Mouse (Mus musculus): ENCODE data around the gene Slc5a11. TPM values are rescaled to one million over a fixed set of nuclear protein-coding genes. Genes with fewer than 3 reads are reported as not detected.
A peak's percentile ranks its signal among the peaks of the same experiment; 100 is the strongest.

Slc5a11 gene
- polyA plus RNA-seq, 1 experiment from 2014 or later, result 0.20 TPM

GRCm38 (mm10) chr7:123242241-123242640 lies 27.7 kb downstream of the Slc5a11 start:
- 68% methylated on average over 7 of the region's 7 CpGs for WGBS (ENCODE audit: insufficient replicate concordance)
- H3K4me2 ChIP-seq, result no peak overlapping the region

GRCm38 (mm10) chr7:123244833-123245232 lies 30.3 kb downstream of the Slc5a11 start:
- Histone ChIP-seq H3K4me3 (replicated peaks) (no peak overlapping the region), H3K9ac (no peak overlapping the region), H3K4me1 (replicated peaks) (peaks cover 19% of the 10 kb centered on the region), H3K9me3 (replicated peaks) (no peaks in the 10 kb centered on the region), H3K36me3 (replicated peaks) (no peaks in the 10 kb centered on the region), H3K27ac (replicated peaks) (no peak overlapping the region), H3K4me2 (no peak overlapping the region), H3K27me3 (no peaks in the 10 kb centered on the region)
- 30% methylated on average over 1 of the region's 1 CpGs for WGBS (ENCODE audit: insufficient replicate concordance)
- ATAC-seq (ENCODE audit: insufficient read depth), result peak; percentile 56

More at GRCm38 (mm10) chr7:123242241-123242640, 27.7 kb downstream of the Slc5a11 start:
- no peak for ATAC-seq (ENCODE audit: insufficient read depth)
- Histone ChIP-seq H3K4me1 (replicated peaks) (peaks cover 19% of the 10 kb centered on the region), H3K27me3 (no peaks in the 10 kb centered on the region), H3K4me3 (replicated peaks) (no peak overlapping the region), H3K36me3 (replicated peaks) (no peaks in the 10 kb centered on the region), H3K9ac (no peak overlapping the region), H3K27ac (replicated peaks) (no peak overlapping the region), H3K9me3 (replicated peaks) (no peaks in the 10 kb centered on the region)

- H3K4me3 ChIP-seq (replicated peaks), result no peak overlapping the region
- no peak overlapping the region for H3K9ac ChIP-seq
- no peak overlapping the region for H3K27ac ChIP-seq (replicated peaks)
- no peaks in the 10 kb centered on the region for H3K27me3 ChIP-seq
- WGBS (ENCODE audit: insufficient replicate concordance), result 18% methylated on average over 4 of the region's 4 CpGs
- peak; percentile 45; the same call in 1 of the 2 replicates for ATAC-seq (ENCODE audit: insufficient read depth)
- H3K36me3 ChIP-seq (replicated peaks), result no peaks in the 10 kb centered on the region
- H3K9me3 ChIP-seq (replicated peaks), result no peaks in the 10 kb centered on the region
- H3K4me2 ChIP-seq, result no peak overlapping the region
- H3K4me1 ChIP-seq (replicated peaks), result peaks cover 19% of the 10 kb centered on the region
Observed at GRCm38 (mm10) chr7:123246504-123247084, 32.0 kb downstream of the Slc5a11 start.

GRCm38 (mm10) chr7:123248166-123248565 lies 33.6 kb downstream of the Slc5a11 start:
- 29% methylated on average over 2 of the region's 2 CpGs for WGBS (ENCODE audit: insufficient replicate concordance)
- no peak overlapping the region for H3K27ac ChIP-seq (replicated peaks)
- no peak for ATAC-seq (ENCODE audit: insufficient read depth)
- H3K36me3 ChIP-seq (replicated peaks), result no peaks in the 10 kb centered on the region
- H3K9me3 ChIP-seq (replicated peaks), result no peaks in the 10 kb centered on the region
- H3K27me3 ChIP-seq, result no peaks in the 10 kb centered on the region
- H3K4me1 ChIP-seq (replicated peaks), result peaks cover 19% of the 10 kb centered on the region
- no peak overlapping the region for H3K4me2 ChIP-seq
- H3K4me3 ChIP-seq (replicated peaks), result no peak overlapping the region
- H3K9ac ChIP-seq, result no peak overlapping the region

- H3K27ac ChIP-seq (replicated peaks), result no peak overlapping the region
- H3K4me1 ChIP-seq (replicated peaks), result no peaks in the 10 kb centered on the region; the same call in 1 of the 2 replicates
- H3K9ac ChIP-seq, result no peak overlapping the region
- no peak for ATAC-seq (ENCODE audit: insufficient read depth)
- H3K9me3 ChIP-seq (replicated peaks), result no peaks in the 10 kb centered on the region
- WGBS (ENCODE audit: insufficient replicate concordance), result 51% methylated on average over 6 of the region's 6 CpGs
- no peak overlapping the region for H3K4me2 ChIP-seq
- H3K4me3 ChIP-seq (replicated peaks), result no peak overlapping the region
- H3K27me3 ChIP-seq, result no peaks in the 10 kb centered on the region
- H3K36me3 ChIP-seq (replicated peaks), result no peaks in the 10 kb centered on the region
Observed at GRCm38 (mm10) chr7:123251343-123251742, 36.8 kb downstream of the Slc5a11 start.

- 75% methylated on average over 7 of the region's 7 CpGs for WGBS (ENCODE audit: insufficient replicate concordance)
- no peaks in the 10 kb centered on the region for H3K4me1 ChIP-seq (replicated peaks)
- H3K36me3 ChIP-seq (replicated peaks), result no peaks in the 10 kb centered on the region
- H3K9me3 ChIP-seq (replicated peaks), result no peaks in the 10 kb centered on the region
- ATAC-seq (ENCODE audit: insufficient read depth), result no peak
- no peak overlapping the region for H3K27ac ChIP-seq (replicated peaks)
- H3K27me3 ChIP-seq, result no peaks in the 10 kb centered on the region
- H3K9ac ChIP-seq, result no peak overlapping the region
- no peak overlapping the region for H3K4me2 ChIP-seq
- no peak overlapping the region for H3K4me3 ChIP-seq (replicated peaks)
Observed at GRCm38 (mm10) chr7:123253396-123253795, 38.8 kb downstream of the Slc5a11 start.

- WGBS (ENCODE audit: insufficient replicate concordance), result 71% methylated on average over 14 of the region's 14 CpGs
- no peaks in the 10 kb centered on the region for H3K36me3 ChIP-seq (replicated peaks)
- ATAC-seq (ENCODE audit: insufficient read depth), result no peak
Observed at GRCm38 (mm10) chr7:123254196-123254970, 39.8 kb downstream of the Slc5a11 start.

GRCm38 (mm10) chr7:123258103-123258502 lies 43.5 kb downstream of the Slc5a11 start:
- ATAC-seq (ENCODE audit: insufficient read depth), result no peak
- H3K9ac ChIP-seq, result no peak overlapping the region

More at GRCm38 (mm10) chr7:123254196-123254970, 39.8 kb downstream of the Slc5a11 start:
- Histone ChIP-seq H3K4me2 (no peak overlapping the region), H3K9me3 (replicated peaks) (no peaks in the 10 kb centered on the region), H3K9ac (no peak overlapping the region), H3K4me3 (replicated peaks) (no peak overlapping the region), H3K4me1 (replicated peaks) (no peaks in the 10 kb centered on the region), H3K27me3 (no peaks in the 10 kb centered on the region), H3K27ac (replicated peaks) (no peak overlapping the region)

GRCm38 (mm10) chr7:123273056-123273455 lies 58.5 kb downstream of the Slc5a11 start:
- Histone ChIP-seq H3K36me3 (replicated peaks) (peaks cover 6% of the 10 kb centered on the region), H3K9me3 (replicated peaks) (no peaks in the 10 kb centered on the region), H3K27ac (replicated peaks) (no peak overlapping the region), H3K4me1 (replicated peaks) (no peaks in the 10 kb centered on the region), H3K9ac (no peak overlapping the region), H3K4me2 (no peak overlapping the region), H3K27me3 (no peaks in the 10 kb centered on the region), H3K4me3 (replicated peaks) (no peak overlapping the region)
- WGBS (ENCODE audit: insufficient replicate concordance), result 70% methylated on average over 11 of the region's 11 CpGs
- no peak for ATAC-seq (ENCODE audit: insufficient read depth)

More at GRCm38 (mm10) chr7:123258103-123258502, 43.5 kb downstream of the Slc5a11 start:
- Histone ChIP-seq H3K9me3 (replicated peaks) (no peaks in the 10 kb centered on the region), H3K4me1 (replicated peaks) (no peaks in the 10 kb centered on the region), H3K27ac (replicated peaks) (no peak overlapping the region), H3K27me3 (no peaks in the 10 kb centered on the region), H3K36me3 (replicated peaks) (no peaks in the 10 kb centered on the region), H3K4me3 (replicated peaks) (no peak overlapping the region), H3K4me2 (no peak overlapping the region)
- WGBS (ENCODE audit: insufficient replicate concordance), result 62% methylated on average over 8 of the region's 8 CpGs

- peaks cover 34% of the 10 kb centered on the region for H3K36me3 ChIP-seq (replicated peaks)
- no peak overlapping the region for H3K27ac ChIP-seq (replicated peaks)
- H3K27me3 ChIP-seq, result no peaks in the 10 kb centered on the region
- no peaks in the 10 kb centered on the region for H3K4me1 ChIP-seq (replicated peaks)
- ATAC-seq (ENCODE audit: insufficient read depth), result no peak
- H3K4me2 ChIP-seq, result no peak overlapping the region
- H3K9ac ChIP-seq, result no peak overlapping the region
- 75% methylated on average over 4 of the region's 4 CpGs for WGBS (ENCODE audit: insufficient replicate concordance)
- H3K4me3 ChIP-seq (replicated peaks), result no peak overlapping the region
- no peaks in the 10 kb centered on the region for H3K9me3 ChIP-seq (replicated peaks)
Observed at GRCm38 (mm10) chr7:123276568-123276967, 62.0 kb downstream of the Slc5a11 start.

GRCm38 (mm10) chr7:123279797-123280196 lies 65.2 kb downstream of the Slc5a11 start:
- H3K4me3 ChIP-seq (replicated peaks), result no peak overlapping the region
- no peaks in the 10 kb centered on the region for H3K27me3 ChIP-seq
- no peaks in the 10 kb centered on the region for H3K4me1 ChIP-seq (replicated peaks)
- H3K4me2 ChIP-seq, result no peak overlapping the region
- 82% methylated on average over 4 of the region's 4 CpGs for WGBS (ENCODE audit: insufficient replicate concordance)
- ATAC-seq (ENCODE audit: insufficient read depth), result no peak
- no peak overlapping the region for H3K27ac ChIP-seq (replicated peaks)
- no peaks in the 10 kb centered on the region for H3K9me3 ChIP-seq (replicated peaks)
- peaks cover 46% of the 10 kb centered on the region for H3K36me3 ChIP-seq (replicated peaks)
- H3K9ac ChIP-seq, result no peak overlapping the region

Measured in liver, embryonic 15.5 days (tissue).